Mouse (Mus musculus) kidney, adult 18-20 months (tissue): Measurements from ENCODE around the gene Gimap8.
"Not testable (repeated sequence)": the region's sequence is repeated elsewhere in the genome, so short reads cannot be mapped to it uniquely, and the experiment has no call there.

Source experiments
- DNase-seq: peaks from one replicate; pipeline ENCODE4 v3.0.0; 2021

The Gimap8 gene

GRCm38 (mm10) chr6:48646995-48647394, at the start of gene Gimap8:
Gene Gimap8 (plus strand): TSS chr6:48647234.
- peak; percentile 79 for DNase-seq

- no peak for DNase-seq
Observed at GRCm38 (mm10) chr6:48600594-48600993, 46.4 kb upstream of the Gimap8 start.

DNA sequence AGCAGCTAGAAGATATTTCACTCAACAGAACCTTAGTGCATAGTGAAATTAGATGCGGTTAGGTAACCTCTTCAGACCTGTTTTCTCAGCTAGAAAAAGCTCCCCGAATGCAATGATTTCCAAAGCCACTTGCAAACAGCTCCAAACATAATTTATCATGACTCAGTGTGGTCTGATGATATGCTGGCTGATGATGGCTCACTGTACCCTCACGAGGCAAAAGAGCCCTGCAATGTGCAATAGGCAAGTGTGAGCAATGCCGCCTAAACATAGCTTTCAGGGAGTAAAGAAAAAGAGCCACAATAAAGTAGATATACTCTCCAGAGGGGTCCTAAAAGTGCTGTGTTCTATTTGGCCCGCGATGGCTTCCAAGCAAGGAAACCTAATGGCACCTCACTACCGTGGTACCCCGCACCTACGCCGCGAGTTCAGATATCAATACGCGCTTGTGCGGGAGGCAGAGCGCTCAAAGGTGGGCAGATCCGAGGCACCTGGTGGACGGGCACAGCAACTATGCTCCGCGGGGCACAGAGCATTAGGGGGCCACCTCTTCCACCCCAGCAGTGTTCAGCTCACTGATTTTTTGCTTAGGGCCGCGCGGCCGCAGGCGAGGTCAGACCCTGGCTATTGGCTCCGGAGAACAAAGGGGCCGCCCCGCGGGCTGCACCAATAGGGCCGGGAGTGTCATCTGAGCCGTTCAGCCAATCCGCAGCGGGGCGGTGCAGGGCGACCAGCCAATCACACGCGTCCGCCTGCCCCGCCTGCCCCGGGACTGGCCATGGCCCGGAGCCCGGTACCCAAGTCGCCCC, 45.6 kb upstream of the Gimap8 start, which contains the start of gene Zfp775:
Gene Zfp775, plus strand, starts transcription at position 793 of the 809 bp plus-strand sequence.
- peak; percentile 97 for DNase-seq

DNA sequence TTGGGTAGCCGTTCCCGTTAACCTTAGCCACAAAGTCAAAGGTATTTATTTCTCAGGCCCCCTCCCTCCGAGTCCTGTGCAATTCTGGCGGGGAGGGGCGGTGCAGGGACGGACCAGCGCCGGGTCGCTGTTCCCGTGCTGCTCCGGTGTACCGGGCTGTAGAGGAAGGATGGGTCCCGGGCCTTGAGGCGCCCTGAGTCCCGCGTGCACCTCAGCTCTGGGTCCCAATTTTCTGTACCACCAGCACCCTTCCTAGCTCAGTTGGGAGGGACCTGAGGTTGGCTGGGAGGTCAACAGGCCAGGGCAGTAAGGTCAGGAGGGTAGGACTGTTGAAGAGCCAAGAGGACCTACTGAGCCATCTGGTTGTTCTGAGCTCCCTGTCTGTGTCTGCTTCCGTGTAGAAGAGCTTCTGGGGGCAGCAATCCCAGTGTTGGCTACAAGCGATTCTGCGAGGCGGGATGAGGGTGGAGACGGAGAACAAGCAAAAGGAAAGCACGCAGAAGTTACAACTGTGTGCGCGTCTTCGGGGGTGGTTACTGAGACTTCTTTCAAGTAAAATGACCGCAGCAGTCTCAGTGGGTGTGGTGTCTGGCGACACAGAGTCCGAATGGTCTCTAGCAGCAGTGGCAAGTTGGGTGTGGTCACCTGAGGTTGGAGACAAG, 44.8 kb upstream of the Gimap8 start:
- DNase-seq = no peak

DNA sequence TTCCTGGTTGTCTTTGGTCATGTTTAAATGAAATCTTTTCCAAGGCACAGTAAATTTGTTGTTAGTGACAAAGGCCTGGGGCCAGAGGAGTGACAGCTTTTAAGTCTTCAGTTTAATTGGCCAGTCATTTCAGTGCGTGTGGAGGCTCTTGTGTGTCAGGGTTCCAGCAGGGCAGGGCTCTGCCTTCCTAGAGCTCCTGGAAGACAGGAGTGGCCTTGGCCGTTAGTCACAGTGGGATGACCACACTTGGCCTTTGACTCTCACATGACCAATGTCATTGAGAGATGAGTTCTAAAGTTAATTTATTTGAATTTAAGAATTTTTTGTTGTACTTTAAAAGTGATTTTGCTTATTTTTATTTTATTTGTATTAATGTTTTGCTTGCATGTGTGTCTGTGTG, 38.9 kb upstream of the Gimap8 start:
- DNase-seq = no peak

DNA sequence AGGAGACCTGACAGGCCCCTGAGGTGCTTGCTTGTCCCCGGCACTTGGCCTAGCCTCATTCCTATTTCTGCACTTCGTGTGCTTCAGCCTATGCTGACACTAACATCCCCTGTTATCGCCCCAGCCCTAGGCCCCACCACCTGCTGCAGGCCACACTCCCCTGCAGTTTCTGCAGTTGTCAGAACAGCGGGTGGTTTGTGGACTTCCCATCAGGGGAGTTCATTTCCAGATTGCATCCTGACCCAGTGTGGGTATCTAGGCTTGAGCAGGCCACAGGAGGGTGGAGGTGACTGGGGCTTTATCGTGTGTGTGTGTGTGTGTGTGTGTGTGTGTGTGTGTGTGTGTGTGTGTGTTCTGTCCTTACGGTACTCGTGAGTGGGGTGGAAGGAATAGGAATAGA, 37.5 kb upstream of the Gimap8 start:
- no peak for DNase-seq

- no peak for DNase-seq
Observed at GRCm38 (mm10) chr6:48610657-48611056, 36.4 kb upstream of the Gimap8 start.

DNA sequence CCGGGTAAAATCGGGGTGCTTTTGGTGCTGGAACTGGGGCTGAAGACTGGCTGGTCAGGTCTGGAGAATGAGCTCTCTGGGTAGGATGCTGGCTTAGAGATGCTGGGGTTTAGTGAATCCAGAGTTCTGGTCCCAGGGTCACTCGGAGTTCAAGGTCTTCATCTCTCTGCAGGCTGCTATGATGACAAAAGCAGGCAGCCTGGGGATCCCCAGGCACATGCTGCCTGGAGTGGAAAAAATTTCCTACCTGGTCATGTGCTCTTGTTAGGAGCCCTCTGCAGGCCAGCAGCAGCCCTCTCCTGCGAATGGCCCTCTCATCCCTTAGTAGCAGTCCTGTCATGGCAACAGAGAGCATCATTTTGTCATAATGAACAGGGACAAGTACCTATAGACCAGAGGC, 33.6 kb upstream of the Gimap8 start:
- DNase-seq = no peak

DNA sequence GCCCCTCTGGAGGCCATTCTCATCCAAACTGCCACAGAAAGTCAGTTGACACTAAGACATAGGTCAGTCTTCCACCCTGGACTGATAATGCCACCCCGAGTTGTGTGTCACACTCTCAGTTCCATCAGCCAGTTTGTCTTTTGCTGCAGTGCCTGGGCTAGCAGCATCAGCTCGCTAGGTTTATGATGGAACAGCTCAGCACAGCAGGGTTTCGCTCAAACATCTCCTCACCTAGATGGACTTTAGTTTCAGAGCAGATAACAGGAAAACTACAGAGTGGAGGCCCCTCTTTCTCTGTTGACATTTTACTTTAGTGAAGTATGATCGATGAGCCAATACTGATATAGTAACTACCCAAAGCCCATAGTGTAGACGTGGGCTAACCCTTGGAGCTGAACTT, 32.3 kb upstream of the Gimap8 start:
- DNase-seq = no peak

GRCm38 (mm10) chr6:48620031-48620430, 27.0 kb upstream of the Gimap8 start:
- DNase-seq = no peak

GRCm38 (mm10) chr6:48622186-48622843, 24.7 kb upstream of the Gimap8 start:
- DNase-seq = not testable (repeated sequence)

DNA sequence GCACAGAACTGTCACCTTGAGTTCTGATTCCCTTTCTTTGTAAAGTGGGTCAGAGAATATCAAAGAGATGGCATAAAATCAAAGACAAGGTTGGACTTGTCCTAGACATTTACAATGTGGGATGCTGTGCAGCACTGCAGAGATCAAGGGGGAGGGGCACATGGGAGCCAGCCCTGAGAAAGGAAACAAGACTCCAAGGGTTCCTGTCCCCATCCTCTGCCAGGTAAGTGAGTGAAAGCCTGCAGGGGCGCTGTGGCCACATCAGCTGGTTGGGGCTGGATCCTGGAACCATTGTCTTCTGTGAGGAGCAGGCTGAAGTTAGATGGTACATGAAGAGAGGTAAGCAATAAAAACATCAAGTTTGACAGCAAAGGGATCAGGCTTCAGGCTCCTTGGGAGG, 23.6 kb upstream of the Gimap8 start:
- no peak for DNase-seq

DNA sequence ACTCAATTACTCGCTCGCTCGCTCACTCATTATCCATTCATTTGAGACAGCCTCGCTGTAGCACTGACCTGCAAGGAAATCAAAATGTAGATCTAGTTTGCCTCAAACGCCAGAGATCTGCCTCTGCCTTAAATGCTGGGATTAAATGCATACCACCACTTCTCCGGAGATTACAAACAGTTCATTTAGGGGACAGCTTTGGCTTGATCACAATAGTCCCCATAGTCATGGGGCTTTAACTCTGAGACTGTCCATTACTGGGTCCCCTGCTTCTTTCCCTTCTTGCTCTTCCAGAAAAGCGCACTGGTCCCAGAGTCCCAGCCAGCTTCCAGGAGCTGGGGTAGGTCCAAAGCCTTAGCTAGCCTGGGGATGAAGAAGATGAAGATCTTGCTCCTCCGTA, 20.6 kb upstream of the Gimap8 start, which contains the start of gene AI854703:
Gene AI854703, plus strand, starts transcription at position 301 of the 400 bp plus-strand sequence.
- no peak for DNase-seq

- DNase-seq = peak; percentile 82
Observed at GRCm38 (mm10) chr6:48626984-48627383, 20.1 kb upstream of the Gimap8 start.

DNA sequence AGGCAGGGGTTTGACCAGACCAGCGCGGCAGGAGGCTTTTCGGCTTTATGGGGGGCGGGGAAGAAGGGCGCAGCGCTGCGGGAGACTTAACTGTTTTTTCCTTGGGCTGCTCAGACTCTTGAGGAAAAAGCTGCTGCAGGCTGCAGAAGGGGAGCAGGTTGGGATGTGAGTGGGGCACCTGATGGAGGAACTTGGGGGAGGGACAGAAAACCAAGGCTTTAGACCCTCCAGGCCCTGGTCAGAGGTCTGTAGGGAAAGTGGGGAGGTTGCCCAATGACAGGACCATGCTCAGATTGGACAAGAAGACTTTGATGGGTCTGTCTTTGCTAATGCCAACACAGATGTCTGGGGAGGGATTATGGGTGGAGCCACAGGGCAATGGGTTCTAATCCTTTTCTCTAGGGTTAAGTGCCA, 19.5 kb upstream of the Gimap8 start:
- DNase-seq = peak; percentile 62

DNA sequence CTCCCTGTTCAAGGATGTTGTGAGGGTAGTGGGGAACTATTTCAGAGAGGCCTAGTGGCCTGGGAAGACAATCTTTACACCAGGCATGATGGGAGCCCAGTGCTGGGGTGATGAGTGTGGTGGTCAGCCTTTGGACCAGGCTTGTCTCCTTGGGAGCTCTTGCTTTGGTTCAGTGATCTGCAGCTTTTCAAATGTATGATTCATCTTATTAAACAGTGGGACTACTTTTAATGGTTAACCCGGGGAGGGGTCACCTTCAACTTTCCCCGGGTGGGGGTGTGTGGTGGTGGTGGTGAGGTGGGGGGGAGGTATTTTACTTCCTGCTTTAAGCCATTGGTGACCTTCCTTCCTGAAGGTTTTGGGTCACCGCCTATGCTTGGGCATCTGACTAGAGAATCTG, 18.7 kb upstream of the Gimap8 start:
- DNase-seq = no peak

GRCm38 (mm10) chr6:48628808-48629660, 18.0 kb upstream of the Gimap8 start:
- DNase-seq = peak; percentile 57

GRCm38 (mm10) chr6:48629661-48630034, 17.4 kb upstream of the Gimap8 start:
- DNase-seq = peak; percentile 65

GRCm38 (mm10) chr6:48630831-48631230, 16.2 kb upstream of the Gimap8 start:
- DNase-seq = no peak

DNA sequence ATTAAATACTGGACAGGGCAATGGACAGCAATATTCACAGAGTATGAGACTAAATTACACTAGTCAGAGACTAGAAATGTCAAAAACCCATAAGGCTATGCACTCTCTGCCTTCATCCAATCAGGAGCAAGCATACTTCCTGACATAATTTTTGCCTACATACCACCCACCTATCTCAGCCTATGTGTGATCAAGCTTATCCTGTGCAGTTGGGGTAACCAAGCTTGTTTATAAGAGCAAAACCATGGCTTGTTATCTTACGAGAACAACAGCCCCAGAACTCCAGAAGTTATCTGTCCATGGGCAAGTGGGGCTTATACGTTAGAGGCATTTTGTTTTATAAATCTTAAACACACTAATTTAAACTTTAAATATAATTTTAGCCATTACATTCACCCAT, 11.9 kb upstream of the Gimap8 start:
- no peak for DNase-seq

GRCm38 (mm10) chr6:48636515-48636914, 10.5 kb upstream of the Gimap8 start:
- DNase-seq = no peak

DNA sequence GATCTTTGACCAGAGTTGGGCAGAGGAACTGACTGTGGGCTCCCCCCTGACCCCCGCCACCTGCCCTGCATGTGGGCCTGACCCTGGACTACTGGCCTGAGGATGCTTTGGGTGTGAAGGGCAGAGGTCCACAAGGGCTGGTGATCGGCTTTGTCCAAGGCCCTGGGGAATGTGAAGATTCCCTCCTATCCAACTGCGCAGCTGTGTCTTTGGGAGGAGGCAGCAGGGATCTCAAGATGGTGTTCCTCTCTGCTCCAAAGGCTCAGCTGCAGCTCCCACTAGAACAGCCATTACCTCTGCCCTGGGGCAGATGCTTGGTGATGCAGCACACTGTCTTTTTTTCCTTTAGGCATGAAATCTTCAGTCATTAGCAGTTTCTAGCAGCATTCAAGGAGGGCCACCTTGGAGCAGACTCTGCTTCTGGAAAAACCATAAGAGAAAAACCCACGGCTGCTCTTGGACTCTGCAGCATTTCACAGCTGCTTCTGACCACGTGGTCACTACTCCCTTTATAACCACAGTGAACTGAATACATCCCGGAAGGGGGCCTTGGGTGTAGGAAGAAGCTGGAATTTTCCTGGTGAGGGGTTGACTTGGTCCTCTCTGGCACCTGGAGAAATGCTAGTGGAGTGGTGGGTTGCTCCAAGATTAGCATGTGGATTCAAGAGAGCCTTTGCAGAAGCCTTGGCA, 9.1 kb upstream of the Gimap8 start:
- DNase-seq = no peak
